Mouse (Mus musculus) olfactory bulb, adult 2 months (tissue): ENCODE measurements around the gene Tex264. TPM values are rescaled to one million over a fixed set of nuclear protein-coding genes. Genes with fewer than 3 reads are reported as not detected.
A peak's percentile ranks its signal among the peaks of the same experiment; 100 is the strongest.

ENCODE experiments used
- H3K27ac ChIP-seq: fragments of 200-500 bp; 2 replicates; pipeline ENCODE4 v1.5.1; 2012; ENCODE audit warnings: low read depth, low read length; ENCODE audit not compliant: insufficient read depth
- H3K4me1 ChIP-seq: fragments of 200-500 bp; 2 replicates; pipeline ENCODE4 v1.6.1; 2012; ENCODE audit warnings: low read length; ENCODE audit not compliant: control insufficient read depth, insufficient read depth
- H3K4me3 ChIP-seq: fragments of 200-500 bp; 2 replicates; pipeline ENCODE4 v1.5.1; 2012; ENCODE audit warnings: mild to moderate bottlenecking, low read depth, low read length, moderate library complexity; ENCODE audit not compliant: insufficient read depth
- CTCF ChIP-seq: fragments of 200-500 bp; IDR thresholded peaks from 2 replicates; pipeline ENCODE4 v1.5.1; 2012; ENCODE audit warnings: low read depth, mild to moderate bottlenecking, low read length, moderate library complexity; ENCODE audit not compliant: insufficient read depth
- POLR2A ChIP-seq: fragments of 200-500 bp; IDR thresholded peaks from 2 replicates; pipeline ENCODE4 v1.6.1; 2012; ENCODE audit warnings: mild to moderate bottlenecking, low read depth, low read length, moderate library complexity; ENCODE audit not compliant: insufficient read depth
- WGBS: fragments of 180-500 bp; shearing (Covaris S2); methylation state at CpG from one replicate; pipeline ENCODE4 v1.1.7; 2018; 5-methylcytosine and 5-hydroxymethylcytosine counted together
- polyA plus RNA-seq: library from polyadenylated mRNA; stranded (reverse); fragments of >200 nt; gene quantifications from 2 replicates; pipeline ENCODE4 v1.2.4, GENCODE M21; 2012; ENCODE audit warnings: low replicate concordance; ENCODE audit not compliant: missing spikeins, insufficient read depth, insufficient read length

Gene Tex264
- polyA plus RNA-seq, 1 experiment = not detected

DNA sequence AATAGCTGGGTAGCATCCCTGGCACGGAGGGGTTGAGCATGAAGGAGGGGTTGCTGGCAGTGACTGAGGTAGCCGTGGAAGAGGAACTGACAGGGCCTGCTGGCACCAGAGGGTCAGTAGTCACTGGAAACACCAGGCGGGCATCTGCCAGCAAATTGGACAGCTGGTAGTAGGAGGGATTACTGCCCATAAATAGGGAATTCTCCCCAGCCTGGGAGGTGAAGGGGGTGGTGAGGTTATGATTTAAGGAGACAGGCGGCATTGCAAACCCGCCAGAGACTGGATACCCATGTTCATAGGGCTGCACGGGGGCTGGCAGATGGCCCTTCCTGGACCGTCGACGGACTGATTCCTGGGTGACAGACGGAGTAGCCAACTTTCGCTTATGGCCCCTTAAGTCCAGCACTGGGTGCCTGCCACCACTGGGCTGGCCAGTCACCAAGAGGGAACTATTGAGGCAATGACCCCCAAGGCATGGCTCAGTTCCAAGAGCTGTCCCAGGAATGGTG is 7.3 kb upstream of the Tex264 start:
- TF ChIP-seq CTCF = no peak
- TF ChIP-seq POLR2A = no peak
- Histone ChIP-seq H3K27ac (no peak overlapping the region), H3K4me3 (no peak overlapping the region), H3K4me1 (no peaks in the 10 kb centered on the region)
- 55% methylated on average over 11 of the region's 11 CpGs for WGBS

DNA sequence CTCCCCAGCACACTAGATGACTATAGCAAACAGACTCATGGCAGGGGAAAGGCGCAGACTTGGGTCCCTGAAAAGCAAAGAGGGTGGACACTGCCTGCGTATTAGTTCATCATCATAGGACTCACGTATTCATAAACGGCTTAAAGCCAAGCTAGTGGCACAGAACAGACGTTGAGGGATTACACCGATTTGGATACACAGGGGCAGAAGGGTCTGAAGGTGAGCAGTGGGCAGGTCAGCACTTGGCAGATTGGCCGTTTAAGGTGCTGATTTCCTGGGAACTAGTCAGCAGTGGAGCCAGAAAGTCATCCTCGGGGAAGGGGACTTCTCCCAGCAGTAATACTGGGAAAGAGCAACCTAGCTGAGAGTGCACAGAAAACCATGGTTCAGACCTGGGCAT is 3.1 kb upstream of the Tex264 start:
- Histone ChIP-seq H3K4me1 (peaks cover 14% of the 10 kb centered on the region), H3K4me3 (no peak overlapping the region), H3K27ac (no peak overlapping the region)
- 87% methylated on average over 8 of the region's 8 CpGs for WGBS
- no peak for TF ChIP-seq CTCF
- no peak for TF ChIP-seq POLR2A

DNA sequence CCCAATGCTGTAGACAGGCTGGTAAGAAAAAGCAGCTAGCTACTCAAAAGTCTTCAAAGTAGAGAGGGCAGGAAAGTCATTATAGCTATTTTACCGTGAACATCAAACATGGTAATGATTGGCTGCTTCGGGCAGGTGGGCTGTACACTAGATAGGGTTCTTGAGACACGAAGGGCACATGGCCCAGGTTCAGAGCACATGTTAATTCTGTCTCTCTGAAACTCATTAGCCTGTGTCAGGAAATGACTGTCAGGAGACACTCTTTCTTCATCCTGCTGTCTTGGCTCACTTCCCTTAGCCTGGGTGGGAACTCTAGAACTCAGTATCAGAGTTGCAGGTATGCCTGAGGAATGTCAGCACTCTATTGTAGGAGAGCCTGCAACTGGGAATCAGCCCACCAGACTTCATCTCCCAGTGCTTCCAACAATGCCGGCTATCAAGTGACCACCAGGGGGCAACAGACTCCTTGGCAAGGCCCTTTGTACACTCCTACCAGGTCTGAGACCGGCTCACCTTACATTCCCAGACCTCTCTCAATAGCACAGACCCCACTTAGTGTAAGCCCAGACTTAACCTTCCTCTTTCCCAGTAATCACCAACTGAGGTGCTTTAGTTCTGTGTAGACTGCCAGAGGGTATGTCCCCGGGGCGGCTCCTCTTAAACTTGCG is 1.4 kb upstream of the Tex264 start:
- WGBS = 33% methylated on average over 8 of the region's 8 CpGs
- Histone ChIP-seq H3K4me1 (peaks cover 14% of the 10 kb centered on the region), H3K27ac (no peak overlapping the region), H3K4me3 (no peak overlapping the region)
- TF ChIP-seq POLR2A (no peak), CTCF (peak; percentile 57)

DNA sequence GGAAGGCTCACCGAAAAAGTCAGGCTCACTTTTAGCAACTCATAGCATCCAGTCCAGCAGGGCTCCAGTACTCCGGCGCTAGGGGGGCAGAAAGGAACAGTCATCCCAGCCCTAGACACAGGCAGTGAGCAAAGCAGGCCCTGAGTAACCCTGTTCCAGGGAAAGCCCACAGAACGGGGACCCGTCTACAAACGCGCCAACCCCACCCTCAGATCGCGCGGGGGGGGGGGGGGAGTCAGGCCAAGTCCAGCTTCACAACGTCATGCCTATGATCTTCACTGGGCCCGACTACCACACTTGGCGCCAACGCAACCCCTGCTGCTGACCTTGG is 844 bp downstream of the Tex264 start:
- Histone ChIP-seq H3K4me3 (peak overlapping the region; percentile 94), H3K4me1 (peaks cover 28% of the 10 kb centered on the region), H3K27ac (peak overlapping the region; percentile 61)
- TF ChIP-seq POLR2A (no peak), CTCF (no peak)
- 2% methylated on average over 14 of the region's 14 CpGs for WGBS

DNA sequence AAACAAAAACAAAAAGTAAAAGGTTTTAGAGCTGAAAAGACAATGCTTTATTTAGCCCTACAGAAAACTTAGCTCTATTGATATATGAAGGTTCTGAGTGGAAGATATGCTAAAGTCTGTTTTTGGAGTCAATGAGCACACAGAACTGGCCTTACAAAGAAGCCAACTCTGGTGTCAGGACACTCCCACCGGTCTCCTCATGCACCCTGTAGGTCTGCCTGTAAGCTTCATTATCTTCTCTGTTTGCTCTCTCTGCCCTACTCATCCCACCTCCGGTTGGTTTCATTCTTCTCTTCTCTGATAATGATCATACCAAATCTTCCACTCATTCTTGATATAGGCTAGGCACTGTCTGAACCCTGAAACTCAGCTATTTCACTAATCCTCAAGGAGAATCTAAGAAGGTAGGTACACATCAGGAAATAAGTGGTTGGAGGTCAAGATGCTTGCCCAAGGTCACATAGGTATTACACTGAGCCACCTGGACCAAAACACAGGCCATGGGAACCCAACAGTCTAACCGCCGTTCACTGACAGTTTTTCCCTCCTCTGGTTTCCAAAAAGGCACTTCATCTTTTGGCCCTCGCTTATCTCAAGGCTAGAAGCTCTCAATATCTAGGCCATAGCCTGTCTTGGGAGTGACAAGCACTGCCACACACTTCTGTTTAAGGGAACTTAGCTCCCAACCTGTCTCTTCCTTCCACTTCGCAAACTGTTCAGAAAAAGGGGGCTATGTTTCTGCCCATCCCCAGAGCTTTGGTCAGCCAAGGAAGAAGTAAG is 1.4 kb downstream of the Tex264 start:
- WGBS = 72% methylated on average over 6 of the region's 6 CpGs
- H3K4me1 ChIP-seq = peaks cover 30% of the 10 kb centered on the region
- TF ChIP-seq POLR2A (no peak), CTCF (no peak)
- H3K27ac ChIP-seq = no peak overlapping the region
- peak overlapping the region; percentile 94 for H3K4me3 ChIP-seq

DNA sequence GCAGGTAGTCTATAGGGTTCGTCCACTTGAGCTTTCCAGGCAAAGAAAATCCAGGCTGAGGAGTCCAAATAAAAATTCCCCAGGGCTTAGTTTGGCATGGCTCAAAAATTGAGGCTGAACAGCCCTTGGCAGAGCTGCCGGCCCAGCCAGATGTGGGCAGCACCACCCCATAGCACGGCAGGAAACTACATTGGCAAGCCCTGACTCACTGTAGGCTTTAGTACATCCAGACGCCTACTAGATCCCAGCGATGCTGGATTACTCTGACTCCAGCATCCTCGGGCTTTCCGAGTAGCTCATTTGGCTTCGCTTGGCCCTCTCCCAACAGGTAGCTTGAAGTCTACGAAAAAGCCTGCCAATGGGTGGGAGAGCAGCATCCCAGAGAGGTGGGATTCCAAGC is 4.7 kb downstream of the Tex264 start:
- peak overlapping the region; percentile 2; the same call in 1 of the 2 replicates for H3K27ac ChIP-seq
- TF ChIP-seq POLR2A = no peak
- H3K4me3 ChIP-seq = no peak overlapping the region
- H3K4me1 ChIP-seq = peaks cover 47% of the 10 kb centered on the region
- WGBS = 46% methylated on average over 9 of the region's 9 CpGs

DNA sequence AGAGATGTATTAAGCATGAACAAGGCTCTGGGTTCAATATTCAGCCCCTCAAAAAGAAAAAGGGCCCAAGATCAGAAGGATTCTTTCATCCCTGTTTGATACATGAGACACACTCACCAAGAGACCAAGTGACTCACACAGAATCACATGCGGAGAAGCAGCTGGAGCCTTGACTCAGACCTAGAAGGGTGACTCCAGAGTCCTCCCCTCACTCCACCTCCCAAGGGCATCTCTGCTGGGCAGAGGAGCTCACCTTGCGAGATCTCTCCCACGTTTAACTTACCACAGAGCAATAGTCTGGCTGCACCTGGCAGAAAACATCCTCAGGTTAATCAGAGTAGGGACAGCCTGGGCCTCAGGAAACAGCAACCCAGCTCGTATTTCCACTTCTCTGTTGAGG is 7.5 kb downstream of the Tex264 start:
- TF ChIP-seq CTCF (no peak), POLR2A (no peak)
- 49% methylated on average over 4 of the region's 4 CpGs for WGBS
- H3K4me1 ChIP-seq = peaks cover 48% of the 10 kb centered on the region
- H3K27ac ChIP-seq = peak overlapping the region; percentile 80
- H3K4me3 ChIP-seq = no peak overlapping the region

DNA sequence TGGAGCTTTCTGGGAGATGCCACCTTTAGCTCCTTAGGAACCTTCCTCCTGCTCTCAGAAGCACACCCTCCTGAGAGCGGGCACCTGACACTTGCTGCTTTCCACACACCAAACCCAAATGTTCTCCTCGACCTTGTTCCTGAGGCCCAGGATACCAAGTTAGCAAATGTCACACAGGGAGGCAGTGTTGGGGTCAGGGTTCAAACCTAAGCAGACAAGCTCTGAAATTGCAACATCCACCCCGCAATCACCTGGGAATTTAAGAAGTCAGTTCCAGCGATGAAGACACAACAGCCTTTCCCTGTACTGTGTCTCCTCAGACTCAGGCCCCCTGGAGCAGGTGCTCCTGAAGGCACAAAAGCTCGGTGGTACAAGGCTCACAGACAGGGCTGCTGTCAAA is 8.0 kb downstream of the Tex264 start:
- Histone ChIP-seq H3K4me1 (peaks cover 52% of the 10 kb centered on the region), H3K4me3 (no peak overlapping the region), H3K27ac (peak overlapping the region; percentile 80)
- 89% methylated on average over 5 of the region's 5 CpGs for WGBS
- TF ChIP-seq CTCF (no peak), POLR2A (no peak)

DNA sequence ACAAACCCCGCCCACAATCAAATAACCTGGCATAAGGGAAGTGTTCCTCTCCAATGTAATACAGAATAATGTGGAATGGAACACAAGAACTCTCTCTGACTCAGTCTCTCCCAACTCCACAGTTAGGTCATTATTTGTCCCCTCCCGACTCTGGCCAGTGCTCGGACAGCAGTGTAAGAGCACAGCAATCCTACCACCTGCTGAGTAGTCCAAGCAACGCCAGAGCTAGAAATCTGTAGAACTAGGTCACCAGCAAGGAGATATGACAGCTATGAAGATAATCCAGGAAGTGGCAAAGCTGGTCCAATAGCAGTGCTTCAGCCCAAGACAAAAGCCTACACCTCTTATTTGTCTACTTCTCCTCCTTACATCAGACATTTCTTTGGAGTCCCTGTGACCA is 9.2 kb downstream of the Tex264 start:
- peaks cover 57% of the 10 kb centered on the region for H3K4me1 ChIP-seq
- WGBS = 59% methylated on average over 4 of the region's 4 CpGs
- no peak for TF ChIP-seq POLR2A
- no peak for TF ChIP-seq CTCF
- no peak overlapping the region for H3K4me3 ChIP-seq
- peak overlapping the region; percentile 80 for H3K27ac ChIP-seq

DNA sequence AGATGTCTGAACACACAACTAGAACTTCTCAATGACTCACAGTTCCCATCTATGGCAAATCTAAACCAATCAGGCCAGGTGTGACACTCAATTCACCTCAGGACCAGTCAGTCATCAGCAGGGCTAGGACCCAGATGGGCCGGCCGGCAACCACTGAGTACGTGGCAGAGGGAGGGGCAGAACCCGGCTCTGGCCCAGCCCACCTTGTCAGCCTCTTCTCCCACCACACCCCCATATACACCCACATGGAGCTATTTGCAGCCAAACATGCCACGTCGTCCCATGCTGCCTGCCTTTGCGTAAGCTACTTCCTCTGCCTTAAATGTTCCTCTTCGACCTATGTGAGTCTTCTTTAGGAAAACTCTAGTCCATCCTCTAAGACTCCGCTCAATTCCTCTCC is 9.8 kb downstream of the Tex264 start:
- Histone ChIP-seq H3K4me1 (peaks cover 57% of the 10 kb centered on the region), H3K27ac (peak overlapping the region; percentile 80; the same call in 1 of the 2 replicates), H3K4me3 (no peak overlapping the region)
- 34% methylated on average over 9 of the region's 9 CpGs for WGBS
- TF ChIP-seq CTCF (no peak), POLR2A (no peak)
